Mouse (Mus musculus): Measurements from ENCODE around the gene Tmem267.

DNA sequence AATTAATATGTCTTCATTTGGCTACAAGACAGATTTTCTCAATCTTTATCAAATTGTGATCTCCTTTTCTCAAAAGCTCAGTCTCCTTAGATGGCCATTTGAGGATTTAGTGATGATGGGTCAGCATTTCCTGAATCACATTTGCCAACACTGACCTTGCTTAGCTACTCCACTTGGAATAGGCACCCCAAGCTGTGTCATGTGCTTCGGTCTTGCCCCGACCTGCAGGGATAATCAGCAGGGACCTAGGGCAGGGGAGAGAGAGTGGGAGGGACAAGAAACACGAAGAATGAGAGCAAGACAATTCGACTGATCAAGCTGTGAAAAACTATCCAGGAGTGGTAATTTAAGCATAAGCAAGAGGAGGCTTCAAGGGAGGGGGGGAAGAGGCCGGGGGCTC lies 156.9 kb downstream of the Tmem267 start:
- TF ChIP-seq CTCF (IDR thresholded peaks at IDR 0.05; ENCODE audit: low read depth, low read length) (no peak), POLR2A (IDR thresholded peaks at IDR 0.05; ENCODE audit: borderline replicate concordance, low read depth, low read length) (no peak)
